Mouse (Mus musculus): ENCODE measurements at regions not wholly inside any gene's neighbourhood (a gene's known extent, or its start where the extent isn't known, plus 50 kb on each side); places are given as distances from the start of the nearest gene placed in this dataset.
A peak's percentile ranks its signal among the peaks of the same experiment; 100 is the strongest.

GRCm38 (mm10) chr3:143240545-143241383, 359.0 kb upstream of the Pkn2 start:
- Histone ChIP-seq H3K4me2 (ENCODE audit: low read depth, low read length) (no peak overlapping the region), H3K27me3 (replicated peaks; ENCODE audit: control insufficient read depth, insufficient read depth, low read length) (no peaks in the 10 kb centered on the region), H3K4me3 (ENCODE audit: low read length) (no peak overlapping the region), H3K4me1 (ENCODE audit: control insufficient read depth, insufficient read depth, low read length) (no peaks in the 10 kb centered on the region), H3K9me3 (ENCODE audit: control insufficient read depth, low read length) (no peaks in the 10 kb centered on the region), H3K9ac (ENCODE audit: low read depth, low read length) (no peak overlapping the region), H3K27ac (ENCODE audit: low read length) (no peak overlapping the region), H3K36me3 (ENCODE audit: control insufficient read depth, insufficient read depth, low read length) (no peaks in the 10 kb centered on the region)
- 75% methylated on average over 7 of the region's 7 CpGs for WGBS
- ATAC-seq = no peak

DNA sequence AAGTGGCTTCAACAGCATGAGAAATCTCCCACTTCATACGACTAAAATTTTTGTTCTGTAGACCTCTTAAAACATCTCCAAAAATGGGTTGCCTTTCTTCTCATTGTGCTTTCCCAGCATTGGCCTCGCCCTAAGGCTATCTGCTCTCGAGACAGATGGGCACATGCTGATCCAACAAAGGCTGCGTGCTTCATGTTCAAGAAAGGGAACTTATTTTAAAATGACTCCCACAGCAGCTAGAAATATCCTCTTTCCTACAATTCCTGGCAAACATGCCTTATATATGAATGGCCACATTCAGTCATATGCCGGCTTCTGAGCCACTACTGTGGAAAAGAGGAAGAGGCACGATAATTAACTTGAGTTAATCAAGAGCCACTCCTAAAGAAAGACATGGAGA, 356.7 kb upstream of the Pkn2 start:
- no peaks in the 10 kb centered on the region for H3K27me3 ChIP-seq (replicated peaks; ENCODE audit: control insufficient read depth, insufficient read depth, low read length)
- ATAC-seq = no peak
- H3K4me1 ChIP-seq (ENCODE audit: control insufficient read depth, insufficient read depth, low read length) = no peaks in the 10 kb centered on the region
- no peaks in the 10 kb centered on the region for H3K9me3 ChIP-seq (ENCODE audit: control insufficient read depth, low read length)
- no peak overlapping the region for H3K9ac ChIP-seq (ENCODE audit: low read depth, low read length)
- H3K27ac ChIP-seq (ENCODE audit: low read length) = no peak overlapping the region
- WGBS = 88% methylated on average over 6 of the region's 6 CpGs
- H3K36me3 ChIP-seq (ENCODE audit: control insufficient read depth, insufficient read depth, low read length) = no peaks in the 10 kb centered on the region
- H3K4me3 ChIP-seq (ENCODE audit: low read length) = no peak overlapping the region
- H3K4me2 ChIP-seq (ENCODE audit: low read depth, low read length) = no peak overlapping the region

- Histone ChIP-seq H3K4me1 (ENCODE audit: control insufficient read depth, insufficient read depth, low read length) (no peaks in the 10 kb centered on the region), H3K4me3 (ENCODE audit: low read length) (no peak overlapping the region), H3K4me2 (ENCODE audit: low read depth, low read length) (no peak overlapping the region), H3K9me3 (ENCODE audit: control insufficient read depth, low read length) (no peaks in the 10 kb centered on the region), H3K27me3 (replicated peaks; ENCODE audit: control insufficient read depth, insufficient read depth, low read length) (no peaks in the 10 kb centered on the region), H3K27ac (ENCODE audit: low read length) (no peak overlapping the region), H3K36me3 (ENCODE audit: control insufficient read depth, insufficient read depth, low read length) (no peaks in the 10 kb centered on the region), H3K9ac (ENCODE audit: low read depth, low read length) (no peak overlapping the region)
- 68% methylated on average over 6 of the region's 6 CpGs for WGBS
- ATAC-seq = no peak
Observed at GRCm38 (mm10) chr3:143223999-143224729, 342.4 kb upstream of the Pkn2 start.

DNA sequence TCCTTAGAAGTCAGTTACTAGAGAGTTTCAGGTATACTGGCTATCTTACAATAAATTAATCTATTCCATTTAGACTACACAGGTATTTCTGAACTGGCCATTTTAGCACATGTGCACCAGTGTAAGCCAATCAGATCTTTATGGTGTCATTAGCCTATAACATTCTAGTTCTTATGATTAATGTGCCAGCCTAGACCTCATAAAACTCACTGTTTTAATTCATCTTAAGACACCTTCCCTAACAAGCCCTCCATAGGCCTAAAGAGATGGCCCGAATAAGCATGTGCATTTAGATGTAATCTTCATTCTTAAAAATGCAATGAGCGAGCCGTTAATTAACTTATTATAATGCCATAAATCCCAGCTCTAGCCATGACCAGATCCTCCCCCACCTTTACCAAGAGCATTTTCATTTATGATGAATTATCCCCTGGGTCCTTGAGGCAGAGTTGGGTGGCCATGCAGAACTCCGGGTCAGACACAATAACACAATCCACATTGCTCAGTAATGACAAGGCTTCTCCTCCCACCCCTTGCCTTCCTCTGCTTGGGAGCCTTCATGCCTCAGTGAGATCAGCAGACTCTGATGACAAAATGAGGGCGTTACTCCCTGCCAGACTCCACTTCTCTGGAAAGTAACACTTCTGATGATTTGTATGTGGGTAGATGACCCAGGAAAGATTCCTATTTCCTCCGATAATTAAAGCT, 311.6 kb upstream of the Pkn2 start:
- no peak overlapping the region for H3K4me3 ChIP-seq (ENCODE audit: low read length)
- no peak overlapping the region for H3K4me2 ChIP-seq (ENCODE audit: low read depth, low read length)
- H3K4me1 ChIP-seq (ENCODE audit: control insufficient read depth, insufficient read depth, low read length) = no peaks in the 10 kb centered on the region
- 81% methylated on average over 6 of the region's 6 CpGs for WGBS
- H3K27ac ChIP-seq (ENCODE audit: low read length) = no peak overlapping the region
- no peak for ATAC-seq
- no peak overlapping the region for H3K9ac ChIP-seq (ENCODE audit: low read depth, low read length)
- no peaks in the 10 kb centered on the region for H3K9me3 ChIP-seq (ENCODE audit: control insufficient read depth, low read length)
- H3K27me3 ChIP-seq (replicated peaks; ENCODE audit: control insufficient read depth, insufficient read depth, low read length) = no peaks in the 10 kb centered on the region
- no peaks in the 10 kb centered on the region for H3K36me3 ChIP-seq (ENCODE audit: control insufficient read depth, insufficient read depth, low read length)

GRCm38 (mm10) chr3:143188931-143189330, 307.1 kb upstream of the Pkn2 start:
- WGBS = 48% methylated on average over 7 of the region's 7 CpGs
- H3K4me1 ChIP-seq (ENCODE audit: control insufficient read depth, insufficient read depth, low read length) = no peaks in the 10 kb centered on the region
- no peak for ATAC-seq

DNA sequence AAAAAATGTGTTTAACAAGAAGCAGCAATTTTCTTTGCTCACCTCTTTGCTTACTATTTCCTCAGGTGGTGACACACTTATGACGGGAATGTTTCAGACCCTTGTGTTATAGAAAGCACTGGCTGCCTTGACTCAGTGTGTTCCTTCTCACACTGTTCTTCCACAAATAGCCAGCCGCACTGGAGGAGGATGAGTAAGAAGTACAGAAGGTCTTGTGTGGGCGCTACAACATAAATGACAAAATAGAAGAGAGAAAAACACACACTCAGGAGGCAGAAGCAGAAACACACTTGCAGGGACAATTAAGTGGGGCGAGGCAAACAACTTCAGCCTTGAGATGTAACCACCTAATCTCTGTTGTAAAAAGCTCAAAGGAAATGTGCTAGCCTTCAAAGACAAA, 292.2 kb upstream of the Pkn2 start:
- no peak for ATAC-seq
- no peaks in the 10 kb centered on the region for H3K36me3 ChIP-seq (ENCODE audit: control insufficient read depth, insufficient read depth, low read length)
- WGBS = 69% methylated on average over 4 of the region's 4 CpGs

More at GRCm38 (mm10) chr3:143188931-143189330, 307.1 kb upstream of the Pkn2 start:
- Histone ChIP-seq H3K27me3 (replicated peaks; ENCODE audit: control insufficient read depth, insufficient read depth, low read length) (no peaks in the 10 kb centered on the region), H3K9ac (ENCODE audit: low read depth, low read length) (no peak overlapping the region), H3K4me2 (ENCODE audit: low read depth, low read length) (no peak overlapping the region), H3K36me3 (ENCODE audit: control insufficient read depth, insufficient read depth, low read length) (no peaks in the 10 kb centered on the region), H3K9me3 (ENCODE audit: control insufficient read depth, low read length) (no peaks in the 10 kb centered on the region), H3K4me3 (ENCODE audit: low read length) (no peak overlapping the region), H3K27ac (ENCODE audit: low read length) (no peak overlapping the region)

GRCm38 (mm10) chr3:143162444-143162843, 280.6 kb upstream of the Pkn2 start:
- Histone ChIP-seq H3K36me3 (ENCODE audit: control insufficient read depth, insufficient read depth, low read length) (no peaks in the 10 kb centered on the region), H3K27me3 (replicated peaks; ENCODE audit: control insufficient read depth, insufficient read depth, low read length) (no peaks in the 10 kb centered on the region), H3K4me2 (ENCODE audit: low read depth, low read length) (no peak overlapping the region), H3K4me3 (ENCODE audit: low read length) (no peak overlapping the region), H3K27ac (ENCODE audit: low read length) (no peak overlapping the region), H3K4me1 (ENCODE audit: control insufficient read depth, insufficient read depth, low read length) (no peaks in the 10 kb centered on the region), H3K9me3 (ENCODE audit: control insufficient read depth, low read length) (no peaks in the 10 kb centered on the region), H3K9ac (ENCODE audit: low read depth, low read length) (no peak overlapping the region)
- peak; percentile 56; the same call in 1 of the 2 replicates for ATAC-seq
- WGBS = 49% methylated on average over 1 of the region's 1 CpGs

More for the DNA sequence above, 292.2 kb upstream of the Pkn2 start:
- Histone ChIP-seq H3K4me1 (ENCODE audit: control insufficient read depth, insufficient read depth, low read length) (no peaks in the 10 kb centered on the region), H3K27me3 (replicated peaks; ENCODE audit: control insufficient read depth, insufficient read depth, low read length) (no peaks in the 10 kb centered on the region), H3K4me2 (ENCODE audit: low read depth, low read length) (no peak overlapping the region), H3K9me3 (ENCODE audit: control insufficient read depth, low read length) (no peaks in the 10 kb centered on the region), H3K27ac (ENCODE audit: low read length) (no peak overlapping the region), H3K9ac (ENCODE audit: low read depth, low read length) (no peak overlapping the region), H3K4me3 (ENCODE audit: low read length) (no peak overlapping the region)

DNA sequence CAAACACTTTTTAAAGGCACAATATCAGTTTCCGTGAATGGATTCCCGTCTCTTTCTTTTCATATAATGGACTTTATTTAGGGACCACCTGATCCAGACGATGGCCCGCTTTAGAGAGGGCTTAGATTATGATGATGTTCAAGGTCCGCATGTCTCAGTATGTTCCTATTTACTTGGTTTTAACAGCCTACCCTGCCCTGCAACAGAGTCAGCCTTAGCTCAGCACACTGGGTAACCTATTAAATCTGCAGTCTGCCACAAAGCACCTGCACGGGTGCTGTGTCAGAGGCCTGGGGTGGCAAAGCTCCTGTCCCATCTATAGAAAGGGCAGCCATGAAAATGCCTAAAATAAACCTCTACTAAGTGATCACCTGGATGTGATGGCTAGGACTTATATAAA, 280.2 kb upstream of the Pkn2 start:
- no peaks in the 10 kb centered on the region for H3K27me3 ChIP-seq (replicated peaks; ENCODE audit: control insufficient read depth, insufficient read depth, low read length)
- WGBS = 77% methylated on average over 6 of the region's 6 CpGs
- no peak for ATAC-seq
- H3K27ac ChIP-seq (ENCODE audit: low read length) = no peak overlapping the region
- no peaks in the 10 kb centered on the region for H3K9me3 ChIP-seq (ENCODE audit: control insufficient read depth, low read length)
- H3K36me3 ChIP-seq (ENCODE audit: control insufficient read depth, insufficient read depth, low read length) = no peaks in the 10 kb centered on the region
- no peak overlapping the region for H3K9ac ChIP-seq (ENCODE audit: low read depth, low read length)
- no peaks in the 10 kb centered on the region for H3K4me1 ChIP-seq (ENCODE audit: control insufficient read depth, insufficient read depth, low read length)
- H3K4me2 ChIP-seq (ENCODE audit: low read depth, low read length) = no peak overlapping the region
- H3K4me3 ChIP-seq (ENCODE audit: low read length) = no peak overlapping the region

DNA sequence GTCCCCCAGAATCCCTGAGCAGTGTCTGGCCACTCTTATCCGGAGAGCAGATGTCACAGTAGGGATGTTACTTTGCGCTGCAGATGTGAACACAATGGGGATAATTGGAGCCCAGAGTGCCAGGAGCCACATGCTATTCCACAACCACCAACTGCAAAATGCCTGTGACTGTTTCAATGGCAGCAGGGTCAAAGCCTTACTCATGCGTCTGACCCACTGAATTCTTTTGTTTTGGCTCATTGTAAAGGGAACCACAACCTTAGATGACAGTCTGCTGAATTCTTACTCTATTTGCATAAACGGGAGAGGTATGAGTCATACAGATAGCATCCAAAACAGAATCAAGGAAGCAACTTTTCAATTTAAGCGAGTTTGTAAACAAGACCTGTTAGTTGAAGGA, 276.8 kb upstream of the Pkn2 start:
- Histone ChIP-seq H3K27ac (ENCODE audit: low read length) (no peak overlapping the region), H3K27me3 (replicated peaks; ENCODE audit: control insufficient read depth, insufficient read depth, low read length) (no peaks in the 10 kb centered on the region), H3K4me3 (ENCODE audit: low read length) (no peak overlapping the region), H3K36me3 (ENCODE audit: control insufficient read depth, insufficient read depth, low read length) (no peaks in the 10 kb centered on the region), H3K9ac (ENCODE audit: low read depth, low read length) (no peak overlapping the region), H3K9me3 (ENCODE audit: control insufficient read depth, low read length) (no peaks in the 10 kb centered on the region), H3K4me1 (ENCODE audit: control insufficient read depth, insufficient read depth, low read length) (no peaks in the 10 kb centered on the region), H3K4me2 (ENCODE audit: low read depth, low read length) (no peak overlapping the region)
- 66% methylated on average over 5 of the region's 5 CpGs for WGBS
- ATAC-seq = no peak

All from intestine, embryonic 16.5 days (tissue).